Mouse (Mus musculus) spleen, postnatal 10 days (tissue): ENCODE measurements around the gene Slc4a8.
"Not testable (repeated sequence)": the region's sequence is repeated elsewhere in the genome, so short reads cannot be mapped to it uniquely, and the experiment has no call there.

ENCODE experiments used
- DNase-seq, 2 experiments: peaks; one replicate each; pipeline ENCODE4 v3.0.0; 2021 to 2022; ENCODE audit warnings: low spot score in 2 of 2

Gene Slc4a8

GRCm38 (mm10) chr15:100772685-100773084 lies 11.1 kb downstream of the Slc4a8 start:
- DNase-seq, result no peak

- not testable (repeated sequence) for DNase-seq
Observed at GRCm38 (mm10) chr15:100773859-100774258, 12.3 kb downstream of the Slc4a8 start.

DNA sequence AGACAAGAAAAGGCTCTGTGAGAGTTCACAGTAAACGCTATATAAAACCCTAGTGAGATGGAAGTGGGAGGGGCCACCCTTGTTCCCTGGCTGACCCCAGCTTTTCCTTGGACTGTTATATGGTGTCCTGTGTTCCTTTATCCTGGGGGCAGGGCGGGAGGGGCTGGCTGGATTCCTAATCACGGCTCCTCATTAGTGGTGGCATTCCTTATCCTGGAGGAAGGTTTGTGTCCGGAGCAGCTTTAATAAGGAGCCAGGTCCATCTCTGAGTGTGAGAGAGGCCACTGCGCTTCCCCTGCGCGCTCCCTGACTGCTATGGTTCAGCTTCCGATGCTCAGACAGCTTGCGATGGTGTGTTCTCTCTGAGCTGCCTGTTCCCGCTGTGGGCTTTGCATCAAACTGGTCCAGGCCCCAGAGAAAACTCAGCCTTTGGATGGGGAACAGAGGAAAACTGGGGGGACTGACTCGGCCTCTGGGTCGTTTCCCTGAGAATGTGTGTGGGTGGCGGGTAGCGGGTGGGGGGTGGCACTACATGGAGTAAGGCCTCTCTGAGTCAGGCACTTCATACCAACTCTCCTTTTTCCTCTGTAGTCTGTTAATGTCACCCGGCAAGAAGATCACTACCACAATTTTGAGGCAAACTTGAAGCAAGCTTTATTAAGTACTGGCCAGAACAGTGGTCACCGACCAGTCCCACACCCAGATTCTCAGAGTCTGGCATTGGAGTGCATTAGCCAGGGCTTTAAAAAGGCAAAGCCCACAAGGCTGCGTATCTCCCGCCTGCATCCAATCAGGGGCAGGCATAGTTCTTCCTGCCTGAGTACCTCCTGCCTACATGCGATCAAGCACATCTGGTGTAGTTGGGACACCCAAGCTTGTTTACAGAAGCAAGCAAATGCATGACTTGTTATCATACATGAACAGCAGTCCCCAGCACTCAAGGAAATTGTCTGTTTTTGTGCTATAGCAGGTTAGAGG lies 13.9 kb downstream of the Slc4a8 start:
- DNase-seq, result no peak

DNA sequence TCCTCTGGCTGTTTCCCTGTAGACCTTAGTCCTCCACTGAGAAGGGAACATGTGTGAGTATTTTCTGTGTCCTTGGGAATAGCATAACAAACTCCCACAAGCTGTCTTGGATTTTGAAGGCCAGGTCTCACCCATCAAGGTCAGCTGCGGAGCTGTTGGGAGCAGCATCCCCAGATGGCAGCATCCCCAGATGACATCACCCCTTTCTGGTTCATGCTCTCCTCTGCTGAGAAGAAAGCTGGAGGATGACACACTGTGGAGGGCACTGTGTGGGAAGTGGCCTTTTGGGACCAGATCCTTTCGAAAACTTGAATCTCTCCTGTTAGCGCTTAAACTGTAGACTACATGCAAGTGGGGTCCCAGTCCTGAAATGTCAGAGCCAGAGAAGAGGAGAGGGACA lies 14.9 kb downstream of the Slc4a8 start:
- no peak for DNase-seq

DNA sequence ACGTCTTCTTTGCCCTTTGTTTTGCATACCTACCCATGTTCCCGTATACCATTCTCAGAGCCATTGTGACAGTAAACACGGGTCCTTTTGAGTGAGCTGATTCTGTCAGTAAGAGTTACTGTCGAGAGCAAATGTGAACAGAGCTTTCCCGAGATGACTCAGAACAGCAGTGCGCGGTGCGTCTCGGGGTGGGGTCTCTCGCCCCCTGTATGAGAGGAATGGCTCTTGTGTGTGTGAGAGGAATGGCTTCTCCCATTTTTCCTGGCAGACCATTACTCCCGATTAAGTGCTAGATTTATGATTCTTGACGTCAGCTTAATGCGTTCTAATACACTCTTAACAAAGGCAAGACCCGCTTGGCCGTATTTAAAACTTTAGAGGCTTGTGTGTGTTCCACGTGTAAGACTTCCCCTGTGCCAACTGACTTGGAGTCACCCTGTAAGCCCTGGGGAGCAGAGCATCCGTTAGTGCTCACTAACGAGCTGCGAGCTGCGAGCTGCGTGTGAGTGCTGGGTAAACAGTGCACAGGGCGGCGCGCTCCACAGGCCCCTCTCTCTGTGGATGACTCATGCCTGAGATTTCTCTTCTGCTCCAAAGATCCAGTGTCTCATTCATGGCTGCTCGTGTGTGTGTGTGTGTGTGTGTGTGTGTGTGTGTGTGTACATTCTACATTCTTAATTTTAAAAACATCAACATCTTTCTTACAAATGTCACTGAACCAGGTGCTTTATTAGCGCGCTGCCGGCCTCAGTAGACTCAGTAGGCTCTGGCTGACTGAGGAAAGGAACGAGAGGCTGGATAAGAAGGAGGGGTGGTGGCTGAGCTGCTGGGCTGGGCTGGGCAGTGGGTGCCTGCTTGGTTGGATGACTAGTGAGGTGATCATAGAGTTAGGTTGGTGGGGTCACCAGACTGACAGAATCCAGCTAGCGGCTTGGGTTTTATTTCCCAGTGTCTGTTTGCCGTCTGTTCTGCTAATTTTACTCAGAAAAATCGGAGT lies 15.8 kb downstream of the Slc4a8 start:
- no peak for DNase-seq

DNA sequence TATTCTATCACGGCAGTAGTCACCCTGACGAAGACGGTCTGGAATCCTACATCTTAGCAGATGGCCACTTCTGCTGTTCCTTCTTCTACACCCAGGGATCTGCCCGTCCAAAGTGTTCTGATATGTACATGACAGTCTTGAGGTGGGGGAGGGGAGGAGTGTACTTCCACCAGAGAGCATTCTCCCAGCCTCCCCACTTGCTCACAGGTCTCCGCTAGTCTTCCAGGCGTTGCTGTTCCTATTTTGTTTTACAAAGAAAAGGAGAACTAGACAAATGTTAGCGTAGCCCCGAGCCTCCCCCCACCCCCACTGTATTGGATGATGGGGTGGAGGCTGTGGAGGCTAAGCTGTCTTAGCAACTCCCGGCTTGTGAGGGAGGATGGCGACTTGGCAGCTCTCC lies 18.3 kb downstream of the Slc4a8 start:
- DNase-seq, result no peak

DNA sequence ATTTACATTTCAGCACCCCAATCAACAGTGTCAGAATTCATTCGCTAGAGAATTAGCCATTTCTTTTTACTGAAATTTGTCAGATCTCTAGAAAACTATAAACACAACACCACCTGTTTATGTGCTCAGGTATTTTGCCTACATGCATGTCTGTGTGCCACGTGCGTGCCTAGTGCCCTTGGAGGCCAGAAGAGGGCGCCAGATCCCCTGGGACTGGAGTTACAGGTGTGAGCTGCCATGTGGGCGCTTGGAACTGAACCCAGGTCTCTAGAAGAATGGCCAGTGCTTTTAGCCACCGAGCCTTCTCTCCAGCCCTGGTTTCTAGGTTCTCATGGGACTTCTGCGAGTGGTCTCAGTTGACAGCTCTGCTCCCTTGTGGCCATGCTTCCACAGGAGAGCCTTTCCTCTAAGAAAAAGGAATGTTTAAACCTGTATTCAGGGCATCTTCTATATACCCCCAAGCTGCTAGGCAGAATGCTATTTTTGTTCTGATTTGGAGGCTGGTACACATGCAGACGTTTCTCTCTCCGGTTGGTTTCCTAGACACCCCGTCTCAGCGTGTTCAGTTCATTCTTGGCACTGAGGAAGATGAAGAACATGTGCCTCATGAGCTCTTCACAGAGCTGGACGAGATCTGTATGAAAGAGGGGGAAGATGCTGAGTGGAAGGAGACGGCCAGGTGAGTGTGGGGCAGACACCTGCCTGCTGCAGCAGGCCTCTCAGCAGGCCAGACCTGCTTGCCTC lies 21.9 kb downstream of the Slc4a8 start:
- DNase-seq, result no peak

- DNase-seq, result no peak
Observed at GRCm38 (mm10) chr15:100790219-100790618, 28.7 kb downstream of the Slc4a8 start.

GRCm38 (mm10) chr15:100792324-100792723 lies 30.8 kb downstream of the Slc4a8 start:
- no peak for DNase-seq

DNA sequence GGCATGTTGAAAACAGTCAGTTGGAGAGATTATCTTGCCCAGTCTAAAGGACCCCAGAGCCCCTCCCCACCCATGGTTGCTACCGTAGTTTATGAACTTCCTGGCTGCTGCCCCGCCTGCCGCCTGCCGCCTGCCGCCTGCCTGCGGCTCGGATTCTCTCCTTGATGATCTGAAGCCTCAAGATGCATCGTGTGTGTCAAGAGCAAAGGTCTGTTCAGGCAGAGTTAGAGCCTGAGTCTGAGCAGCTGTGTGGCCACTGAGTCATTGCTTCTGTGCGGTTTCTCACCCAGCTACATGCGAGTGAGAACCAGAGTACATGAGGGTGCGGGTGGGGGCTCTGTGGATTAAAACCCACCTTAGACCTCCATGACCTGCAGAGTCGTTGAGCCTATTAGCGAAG lies 39.4 kb downstream of the Slc4a8 start:
- no peak for DNase-seq

DNA sequence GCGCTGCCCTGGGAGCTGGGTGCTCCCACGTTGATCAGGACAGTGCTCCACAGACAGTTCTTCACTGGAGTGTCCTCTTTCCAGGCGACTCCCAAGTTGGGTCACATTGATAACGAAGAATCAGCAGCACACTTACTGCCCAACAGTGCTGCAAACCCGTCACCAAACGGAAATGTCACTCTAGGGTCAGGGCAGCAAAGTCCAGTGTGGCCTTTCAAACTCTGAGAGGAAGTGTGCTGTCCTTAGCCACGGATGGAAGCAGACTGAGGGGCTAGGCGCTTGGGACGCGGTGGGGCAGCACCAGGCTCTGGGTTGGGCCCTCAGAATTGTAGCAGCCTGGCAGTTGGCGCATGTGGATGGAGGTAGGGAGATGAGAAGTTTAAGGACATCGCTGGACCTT lies 46.5 kb downstream of the Slc4a8 start:
- no peak for DNase-seq

- no peak for DNase-seq
Observed at GRCm38 (mm10) chr15:100808484-100808883, 46.9 kb downstream of the Slc4a8 start.

DNA sequence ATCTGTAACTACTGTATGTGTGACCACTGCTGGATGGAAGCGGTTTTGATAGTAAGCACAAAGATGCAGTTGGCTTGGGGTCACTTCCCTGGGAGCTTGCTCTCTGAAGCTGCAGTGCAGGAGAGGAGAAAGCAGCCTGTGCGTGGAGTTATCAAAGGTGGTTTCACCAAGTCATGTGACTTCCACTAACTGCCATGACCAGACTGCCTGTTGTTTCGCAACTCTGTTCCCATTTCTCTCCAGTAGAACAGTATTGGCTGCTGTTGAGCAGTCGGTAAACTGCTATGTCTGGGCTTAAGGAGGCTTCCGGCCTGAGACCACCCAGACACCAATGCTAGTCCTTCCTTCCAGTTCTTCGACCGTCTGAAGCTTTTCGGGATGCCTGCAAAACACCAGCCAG lies 48.7 kb downstream of the Slc4a8 start:
- no peak for DNase-seq

DNA sequence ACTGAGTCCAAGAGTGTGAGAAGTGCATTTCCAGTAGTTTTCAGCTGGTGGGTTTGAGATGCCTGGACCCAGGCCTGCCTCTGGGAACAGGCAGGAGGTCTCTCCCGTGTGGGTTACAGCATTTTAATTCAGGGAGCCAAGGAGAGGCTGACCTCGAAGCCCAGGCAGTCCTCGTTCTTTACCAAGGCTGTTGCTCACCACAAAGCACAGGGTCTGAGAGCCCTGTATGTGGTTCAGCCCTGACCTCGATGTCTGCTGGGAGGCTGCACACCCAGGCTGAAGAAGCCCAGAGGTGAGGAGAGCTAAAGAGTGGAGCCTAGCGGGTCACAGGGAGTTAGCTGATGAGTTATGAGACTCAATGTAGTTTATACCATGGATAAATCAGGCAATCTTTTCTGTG lies 52.0 kb downstream of the Slc4a8 start:
- no peak for DNase-seq

- no peak for DNase-seq
Observed at GRCm38 (mm10) chr15:100814066-100814465, 52.5 kb downstream of the Slc4a8 start.

GRCm38 (mm10) chr15:100815310-100815709 lies 53.8 kb downstream of the Slc4a8 start:
- DNase-seq, result no peak

- no peak for DNase-seq
Observed at GRCm38 (mm10) chr15:100818860-100819259, 57.3 kb downstream of the Slc4a8 start.

DNA sequence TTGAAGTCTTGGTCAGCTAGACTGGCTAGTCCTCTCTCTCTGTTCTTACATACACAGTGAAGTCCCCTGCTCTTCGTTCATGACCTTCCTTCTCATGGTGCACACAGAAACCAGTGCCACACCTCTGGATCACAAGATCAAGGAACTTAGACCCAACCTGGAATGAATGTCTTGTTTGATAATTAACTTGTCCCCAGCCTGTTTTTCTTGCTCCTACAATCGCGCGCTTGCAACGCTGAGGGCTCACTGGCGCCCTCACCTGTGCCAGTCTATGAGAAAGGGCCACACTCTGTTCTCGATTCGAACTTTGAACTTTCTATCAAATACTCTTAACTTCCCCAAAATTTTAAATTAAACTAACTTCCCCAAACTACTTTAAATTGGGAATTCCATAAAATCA lies 60.3 kb downstream of the Slc4a8 start:
- DNase-seq, result no peak

DNA sequence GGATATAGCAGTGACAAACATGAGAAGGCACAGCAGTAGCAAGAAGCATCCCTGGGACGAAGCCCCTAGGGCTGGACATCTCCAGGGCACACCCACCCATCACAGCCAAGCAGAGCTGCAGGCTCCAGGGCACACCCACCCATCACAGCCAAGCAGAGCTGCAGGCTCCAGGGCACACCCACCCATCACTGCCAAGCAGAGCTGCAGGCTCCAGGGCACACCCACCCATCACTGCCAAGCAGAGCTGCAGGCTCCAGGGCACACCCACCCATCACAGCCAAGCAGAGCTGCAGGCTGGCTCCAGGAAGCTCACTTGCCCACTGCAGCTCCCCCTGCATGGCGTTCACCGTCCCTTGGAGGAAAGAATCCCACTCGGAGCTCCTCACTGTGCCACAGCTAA lies 60.8 kb downstream of the Slc4a8 start:
- DNase-seq, result not testable (repeated sequence)

DNA sequence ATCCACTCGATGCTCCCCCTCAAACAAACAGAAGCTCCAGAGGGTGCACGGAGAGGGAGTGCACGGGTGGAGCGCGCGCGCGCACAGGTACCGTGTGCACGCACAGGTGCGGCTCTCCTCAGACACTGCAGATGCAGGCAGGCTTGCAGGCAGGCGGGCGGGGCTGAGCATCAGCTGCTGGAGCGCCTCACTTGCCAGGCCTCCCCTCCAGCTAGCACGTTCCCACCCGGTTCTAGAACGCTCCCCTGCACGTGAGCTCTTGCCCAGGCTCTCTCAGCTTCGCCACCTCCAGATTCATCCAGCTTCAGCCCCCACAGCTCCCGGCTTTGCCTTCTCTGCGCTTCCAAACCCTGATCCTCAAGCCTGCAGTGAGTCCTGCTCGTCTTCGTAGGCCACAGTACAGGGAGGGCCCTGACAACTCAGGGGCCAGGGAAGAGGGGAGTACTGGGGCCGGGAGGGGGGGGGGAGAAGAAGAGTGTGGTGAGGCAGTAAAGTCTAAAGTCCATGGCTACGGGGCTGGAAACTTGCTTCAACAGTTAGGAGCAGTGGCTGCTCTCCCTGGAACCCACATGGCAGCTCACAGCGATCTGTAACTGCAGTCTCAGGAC lies 63.8 kb downstream of the Slc4a8 start:
- DNase-seq, result no peak

DNA sequence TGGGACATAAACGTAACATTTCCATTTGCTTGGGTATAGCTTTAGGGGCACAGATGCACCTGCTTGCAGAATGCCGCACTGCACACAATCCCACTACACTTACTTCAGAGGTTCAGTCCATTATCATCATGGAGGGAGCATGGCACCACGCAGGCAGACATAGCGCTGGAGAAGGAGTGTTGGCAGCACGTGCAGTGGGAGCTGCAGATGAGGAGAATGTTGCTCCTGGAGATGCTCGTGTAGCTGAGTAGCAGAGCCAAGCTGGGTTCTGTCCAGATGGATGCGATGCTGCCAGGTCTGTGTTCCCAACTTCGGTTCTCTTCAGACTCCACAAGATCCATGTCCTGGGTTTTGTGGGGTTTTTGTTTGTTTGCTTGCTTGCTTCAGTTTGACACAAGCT lies 64.5 kb downstream of the Slc4a8 start:
- no peak for DNase-seq
